Mouse (Mus musculus): ENCODE data around the gene Hoxb6.

Hoxb6 gene

GRCm38 (mm10) chr11:96341701-96342575 lies 49.7 kb downstream of the Hoxb6 start:
- no peak for DNase-seq

GRCm38 (mm10) chr11:96342576-96342930 lies 50.3 kb downstream of the Hoxb6 start:
- no peak for DNase-seq

- no peak for DNase-seq
Measured at GRCm38 (mm10) chr11:96343206-96343745, 51.0 kb downstream of the Hoxb6 start.

- no peak for DNase-seq
Measured at GRCm38 (mm10) chr11:96344061-96344877, 52.0 kb downstream of the Hoxb6 start.

- DNase-seq = no peak
Measured at GRCm38 (mm10) chr11:96344878-96345159, 52.5 kb downstream of the Hoxb6 start.

GRCm38 (mm10) chr11:96345220-96345892 lies 53.1 kb downstream of the Hoxb6 start:
- DNase-seq = no peak

- no peak for DNase-seq
Measured at GRCm38 (mm10) chr11:96345893-96346806, 53.9 kb downstream of the Hoxb6 start.

- DNase-seq = no peak
Measured at GRCm38 (mm10) chr11:96346916-96347520, 54.7 kb downstream of the Hoxb6 start.

GRCm38 (mm10) chr11:96347717-96348116 lies 55.4 kb downstream of the Hoxb6 start:
- DNase-seq = no peak

GRCm38 (mm10) chr11:96348141-96348928 lies 56.1 kb downstream of the Hoxb6 start:
- no peak for DNase-seq

- DNase-seq = no peak
Measured at GRCm38 (mm10) chr11:96348988-96349387, 56.7 kb downstream of the Hoxb6 start.

GRCm38 (mm10) chr11:96349491-96350340 lies 57.4 kb downstream of the Hoxb6 start:
- no peak for DNase-seq

GRCm38 (mm10) chr11:96350341-96350624 lies 58.0 kb downstream of the Hoxb6 start, which contains the start of gene Hoxb2:
Hoxb2 (plus strand) TSS chr11:96350525.
- DNase-seq = no peak

- no peak for DNase-seq
Measured at GRCm38 (mm10) chr11:96350791-96351190, 58.5 kb downstream of the Hoxb6 start.
